Mouse (Mus musculus) megakaryocyte, embryonic 14.5 days (primary cell): Measurements from ENCODE around the gene Adcy6.

Experiments used
- FLI1 ChIP-seq: IDR thresholded peaks from 2 replicates; pipeline ENCODE4 v1.6.1; 2012; ENCODE audit warnings: low read length, inconsistent platforms, mixed read lengths
- GATA1 ChIP-seq: IDR thresholded peaks from 3 replicates; pipeline ENCODE4 v1.6.1; 2012; ENCODE audit warnings: mixed read lengths, low read length, inconsistent platforms, borderline replicate concordance

DNA sequence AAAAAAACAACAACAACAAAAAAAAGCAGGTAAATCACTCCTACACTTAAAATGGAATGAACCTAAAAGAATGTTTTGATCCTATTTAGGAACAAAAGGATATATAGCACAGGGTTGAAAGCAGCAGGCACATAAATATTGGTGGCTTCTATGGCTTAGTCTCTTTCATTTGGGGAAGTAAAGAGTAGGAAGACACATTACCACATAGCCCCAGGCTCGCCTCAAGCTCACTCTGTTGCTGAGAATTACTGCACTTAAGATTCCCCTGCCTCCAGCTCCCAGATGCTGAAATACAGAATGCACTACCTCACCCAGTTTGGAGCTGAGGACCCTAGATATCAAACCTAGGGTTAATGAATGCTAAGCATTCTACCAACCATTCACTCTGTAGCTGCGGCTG, 57.1 kb downstream of the Adcy6 start:
- TF ChIP-seq GATA1: no peak
- no peak for TF ChIP-seq FLI1
